Mouse (Mus musculus) gonadal fat pad, adult 2 months (tissue): ENCODE results near the gene Olfr750. TPM values are rescaled to one million over a fixed set of nuclear protein-coding genes. Genes with fewer than 3 reads are reported as not detected.

Experiments
- DNase-seq: peaks from one replicate; pipeline ENCODE4 v3.0.0-alpha.2; 2012; ENCODE audit warnings: low read depth
- polyA plus RNA-seq: library from polyadenylated mRNA; depleted of rRNA; stranded (reverse); fragments of >200 nt; gene quantifications from 2 replicates; pipeline ENCODE4 v1.2.3, GENCODE M21; 2012

The Olfr750 gene
- polyA plus RNA-seq, 1 experiment, result 0.09 TPM

GRCm38 (mm10) chr14:51088166-51088969, 14.1 kb upstream of the Olfr750 start:
- no peak for DNase-seq

- DNase-seq, result no peak
These were observed 13.5 kb upstream of the Olfr750 start for GRCm38 (mm10) chr14:51087762-51088161.

DNA sequence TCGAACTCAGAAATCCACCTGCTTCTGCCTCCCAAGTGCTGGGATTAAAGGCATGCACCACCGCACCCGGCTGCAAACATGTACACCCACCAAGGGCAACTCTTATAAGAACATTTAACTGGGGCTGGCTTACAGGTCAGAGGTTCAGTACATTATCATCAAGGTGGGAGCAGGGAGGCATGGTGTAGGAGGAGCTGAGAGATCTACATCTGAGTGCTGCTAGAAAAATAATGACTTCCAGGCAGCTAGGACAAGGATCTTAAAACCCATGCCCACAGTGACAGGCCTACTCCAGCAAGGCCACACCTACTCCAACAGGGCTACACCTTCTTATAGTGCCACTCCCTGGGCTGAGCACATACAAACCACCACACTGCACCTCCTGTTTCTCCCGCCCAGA, 11.7 kb upstream of the Olfr750 start:
- no peak for DNase-seq

- no peak for DNase-seq
These were observed 10.9 kb upstream of the Olfr750 start for GRCm38 (mm10) chr14:51085086-51085485.

- no peak for DNase-seq
These were observed 9.6 kb upstream of the Olfr750 start for GRCm38 (mm10) chr14:51083805-51084204.

DNA sequence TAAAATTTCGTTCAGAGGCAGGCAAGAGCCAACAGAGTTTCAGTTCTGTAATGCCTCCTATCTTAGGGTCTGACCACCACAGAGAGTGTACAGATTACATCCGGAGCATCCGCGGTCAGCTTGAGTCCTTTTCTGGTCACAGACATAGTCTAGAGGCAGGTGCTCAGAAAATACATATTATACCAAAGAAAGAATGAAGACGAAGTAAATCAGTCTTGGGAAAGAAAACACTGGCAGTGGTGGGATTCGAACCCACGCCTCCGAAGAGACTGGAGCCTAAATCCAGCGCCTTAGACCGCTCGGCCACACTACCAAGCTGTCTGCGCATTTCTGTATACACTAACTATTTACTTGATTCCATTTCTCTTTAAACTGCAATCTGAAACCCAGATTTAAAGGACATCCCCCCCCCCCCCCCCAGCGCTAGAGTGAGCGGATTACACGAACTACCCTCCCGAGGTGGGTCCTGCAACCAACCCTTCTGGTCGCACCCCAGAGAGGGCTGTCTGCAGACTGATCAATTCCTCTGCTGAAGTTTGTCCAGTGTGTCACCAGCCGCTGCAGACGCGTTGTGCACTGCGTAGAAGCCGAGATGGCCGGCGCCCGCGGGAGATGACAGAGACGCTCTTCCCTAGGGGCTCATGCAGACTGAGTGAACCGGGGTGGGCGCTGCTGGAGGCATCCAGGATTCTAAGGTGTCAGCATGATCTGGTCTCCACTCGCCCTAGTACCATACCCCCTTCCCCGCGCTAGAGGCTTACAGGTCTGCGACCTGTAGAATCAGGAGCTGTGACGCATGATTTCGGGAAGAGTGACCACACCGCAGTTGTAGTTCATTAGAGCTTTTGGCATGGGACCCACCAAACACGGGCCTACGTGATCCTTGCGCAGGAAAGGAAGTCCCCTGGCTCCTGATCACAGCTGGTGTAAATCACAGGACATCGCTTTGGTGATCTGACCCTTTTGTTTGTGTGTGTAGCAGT, 8.7 kb upstream of the Olfr750 start:
- DNase-seq, result no peak

DNA sequence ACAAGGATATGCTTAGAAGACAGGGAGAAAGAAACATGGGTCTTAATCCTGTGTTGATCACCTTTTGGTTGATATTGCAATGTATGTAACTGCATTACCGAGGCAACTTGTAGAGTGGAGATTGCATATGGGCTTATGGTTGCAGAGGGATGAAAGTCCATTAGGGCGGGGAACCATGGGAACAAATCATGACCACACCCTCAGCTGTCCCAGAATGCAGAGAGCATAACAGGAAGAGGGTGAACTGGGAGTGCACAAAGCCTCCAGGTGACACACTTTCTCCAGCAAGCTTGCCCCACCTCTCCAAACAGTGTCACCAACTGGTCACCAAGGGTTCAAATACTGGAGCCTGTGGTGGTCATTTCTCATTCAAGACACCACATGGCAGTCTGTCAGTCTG, 6.8 kb upstream of the Olfr750 start:
- DNase-seq, result no peak

GRCm38 (mm10) chr14:51079180-51079579, 4.9 kb upstream of the Olfr750 start:
- no peak for DNase-seq

- DNase-seq, result no peak
These were observed 4.6 kb downstream of the Olfr750 start for GRCm38 (mm10) chr14:51069617-51070016.

DNA sequence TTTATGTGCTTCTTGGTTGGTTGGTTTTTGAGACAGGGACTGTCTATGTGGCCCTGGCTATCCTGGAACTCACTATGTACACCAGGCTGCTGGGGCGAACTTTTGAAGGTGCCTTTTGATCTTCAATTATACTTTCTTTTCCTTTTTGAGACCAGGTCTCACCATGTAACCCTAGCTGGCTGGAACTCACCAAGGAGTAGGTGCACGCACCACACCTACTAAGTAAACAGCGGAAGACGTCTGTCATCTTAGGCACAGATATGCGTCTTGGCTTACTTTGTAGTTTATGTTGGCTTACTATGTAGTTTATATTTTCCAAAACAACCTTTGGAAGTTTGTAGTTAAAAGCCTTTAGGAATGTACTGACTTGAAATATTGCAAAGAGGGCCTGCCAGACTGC, 5.3 kb downstream of the Olfr750 start:
- DNase-seq, result no peak

DNA sequence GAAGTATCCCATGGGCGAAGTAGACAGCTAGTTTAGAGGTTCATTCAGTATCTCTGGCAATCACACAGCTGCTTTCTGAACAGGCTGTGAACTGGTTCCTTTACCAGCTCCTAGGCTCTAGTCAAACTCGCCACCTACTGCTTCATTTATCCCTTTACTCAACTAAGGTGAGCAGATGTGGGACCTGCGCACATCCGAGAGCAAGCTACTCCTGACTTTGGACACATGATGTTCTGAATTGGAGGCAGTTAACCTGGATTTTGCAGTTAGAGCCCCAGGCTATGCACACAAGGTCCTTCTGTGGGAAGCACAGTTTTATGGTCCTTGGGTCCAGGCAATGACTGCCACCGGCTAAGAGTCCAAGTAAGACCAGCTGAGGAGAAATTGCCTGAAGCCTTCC, 13.5 kb downstream of the Olfr750 start:
- no peak for DNase-seq

DNA sequence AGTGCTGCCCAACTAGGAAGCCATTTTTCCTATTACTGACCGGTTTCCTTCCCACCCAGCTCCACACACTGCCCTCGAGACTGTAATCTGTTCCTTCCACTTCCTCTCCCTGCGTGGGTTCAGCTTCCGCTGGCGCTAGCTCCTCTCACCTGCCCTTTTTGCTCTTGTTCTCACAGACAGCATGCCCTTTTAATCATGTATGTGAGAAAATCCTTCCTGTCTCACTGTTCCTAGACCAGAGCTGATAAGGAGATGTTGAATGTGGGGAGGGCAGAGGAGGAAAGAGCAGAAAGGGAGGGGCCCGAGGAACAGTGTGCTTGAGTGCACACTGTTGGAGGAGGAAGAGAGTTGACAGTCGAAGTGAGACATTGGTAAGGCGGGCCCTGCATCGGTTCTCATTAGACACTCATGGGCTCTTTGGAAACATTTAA, 16.8 kb downstream of the Olfr750 start, which contains the start of gene Rnase12:
TSS of gene Rnase12 (minus strand) at position 261 of the 431 bp plus-strand sequence.
- DNase-seq, result no peak

DNA sequence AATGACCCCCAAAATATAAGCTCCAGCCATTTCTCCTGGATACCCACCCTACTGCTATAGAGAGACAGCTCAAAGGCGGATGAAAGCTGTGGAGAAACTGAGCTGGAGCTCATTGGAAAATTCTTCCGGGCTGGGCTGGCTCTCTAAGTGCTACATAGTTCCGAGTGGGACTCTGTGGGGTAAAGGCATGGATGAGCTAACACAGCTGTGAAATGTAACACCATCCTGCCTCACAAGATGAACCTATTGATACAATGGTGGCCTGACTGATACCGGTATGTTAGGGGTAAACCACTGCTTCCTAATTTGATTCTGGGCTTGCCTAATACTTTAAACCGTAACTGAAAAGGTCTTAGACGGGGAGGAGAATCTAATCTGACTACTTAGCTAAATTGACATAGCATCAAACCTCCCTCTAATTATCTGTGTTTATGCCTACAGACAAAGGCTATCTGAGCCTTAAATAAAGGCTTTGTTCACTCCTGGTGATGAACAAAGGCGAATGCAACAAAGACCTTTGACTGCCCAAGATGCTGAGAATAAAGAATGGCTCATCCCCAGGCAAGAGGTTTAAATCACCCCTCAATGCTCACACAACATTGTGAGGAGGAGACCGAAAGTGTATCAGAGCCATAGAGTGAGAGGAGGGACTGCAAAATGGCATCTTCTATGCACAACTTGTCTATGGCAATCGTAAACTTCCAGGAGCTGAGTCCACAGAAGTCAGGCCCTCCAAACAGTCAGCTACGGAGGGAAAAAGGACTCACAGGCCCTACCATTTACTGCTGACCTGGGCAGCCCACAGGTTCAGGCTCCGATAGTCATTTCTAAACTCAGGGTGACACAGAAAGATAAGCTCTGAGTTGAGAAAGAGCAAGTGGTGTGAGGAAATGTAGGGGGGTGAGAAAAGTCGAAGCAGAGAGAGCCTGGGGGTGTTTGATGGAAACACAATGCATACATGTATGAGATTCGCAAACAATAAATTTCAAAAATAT, 19.7 kb downstream of the Olfr750 start:
- DNase-seq, result no peak

GRCm38 (mm10) chr14:51053176-51053575, 21.1 kb downstream of the Olfr750 start:
- DNase-seq, result peak; percentile 99

GRCm38 (mm10) chr14:51051941-51052340, 22.3 kb downstream of the Olfr750 start:
- DNase-seq, result no peak

- DNase-seq, result no peak
These were observed 24.2 kb downstream of the Olfr750 start, which contains the start of gene Rnase11 for GRCm38 (mm10) chr14:51050063-51050462. Rnase11 (minus strand) TSS chr14:51050163.

GRCm38 (mm10) chr14:51047846-51048245, 26.4 kb downstream of the Olfr750 start:
- no peak for DNase-seq

- DNase-seq, result no peak
These were observed 32.5 kb downstream of the Olfr750 start, which contains the start of gene Rnase9 for GRCm38 (mm10) chr14:51041769-51042168. Rnase9 (minus strand) TSS chr14:51041869.

DNA sequence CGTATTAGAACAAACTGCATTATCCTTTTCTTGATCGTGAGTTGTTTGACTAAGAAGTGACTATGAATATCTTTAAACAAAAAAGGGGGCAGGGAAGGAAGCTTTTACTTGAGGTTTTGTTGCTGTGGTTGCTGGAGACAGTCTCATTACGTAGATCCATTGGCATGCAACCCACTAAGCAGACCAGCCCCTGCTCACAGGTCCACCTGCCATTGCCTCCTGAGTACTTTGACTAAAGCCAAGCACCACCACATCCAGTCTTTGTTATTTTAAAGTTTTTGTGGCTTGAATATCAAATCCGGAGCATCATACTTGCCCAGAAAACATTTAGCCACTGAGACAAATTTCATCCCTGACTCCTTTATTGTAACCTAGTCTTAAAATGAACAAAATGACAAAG, 38.0 kb downstream of the Olfr750 start:
- DNase-seq, result no peak

DNA sequence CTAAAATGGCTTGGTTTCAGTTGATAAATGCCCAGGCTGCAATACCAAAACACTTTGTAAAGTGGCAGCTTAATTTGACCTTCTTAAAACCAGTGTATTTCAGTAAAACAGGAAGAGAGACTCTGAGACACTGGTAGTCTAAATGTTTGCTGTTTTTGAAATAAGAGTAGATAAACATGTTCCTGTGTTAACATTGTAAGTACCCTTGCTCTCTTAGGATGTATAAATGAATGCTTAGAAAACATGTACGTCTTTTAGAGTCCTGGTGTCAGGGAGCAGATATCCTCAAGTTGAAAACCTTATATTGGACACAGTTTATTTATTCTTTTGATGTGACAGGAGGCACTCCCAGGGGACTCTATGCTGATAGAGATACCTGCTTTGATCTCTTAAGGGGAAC, 39.0 kb downstream of the Olfr750 start:
- DNase-seq, result no peak
